Mouse (Mus musculus) erythroblast, embryonic 14.5 days (primary cell): ENCODE measurements around the gene Itpk1. TPM values are rescaled to one million over a fixed set of nuclear protein-coding genes. Genes with fewer than 3 reads are reported as not detected.

Experiments
- H3K27me3 ChIP-seq: 2 replicates; pipeline ENCODE4 v1.6.1; 2012; ENCODE audit warnings: inconsistent platforms; ENCODE audit not compliant: control insufficient read depth
- H3K36me3 ChIP-seq: 2 replicates; pipeline ENCODE4 v1.6.1; 2012; ENCODE audit warnings: mild to moderate bottlenecking, inconsistent platforms; ENCODE audit not compliant: control insufficient read depth
- H3K4me1 ChIP-seq: 2 replicates; pipeline ENCODE4 v1.6.1; 2012; ENCODE audit warnings: inconsistent platforms; ENCODE audit not compliant: control insufficient read depth
- H3K4me3 ChIP-seq: replicated peaks from 2 replicates; pipeline ENCODE3; 2012; ENCODE audit warnings: moderate library complexity, mild to moderate bottlenecking, inconsistent platforms
- H3K9me3 ChIP-seq: 2 replicates; pipeline ENCODE4 v1.6.1; 2012; ENCODE audit warnings: low read length, inconsistent platforms, mixed read lengths; ENCODE audit not compliant: control insufficient read depth
- GATA1 ChIP-seq: IDR thresholded peaks from 2 replicates; pipeline ENCODE4 v1.6.1; 2012; ENCODE audit warnings: low read length, inconsistent platforms, mixed read lengths
- TAL1 ChIP-seq: IDR thresholded peaks from 3 replicates; pipeline ENCODE4 v1.6.1; 2012; ENCODE audit warnings: low read length, inconsistent platforms, mixed read lengths
- polyA plus RNA-seq: library from polyadenylated mRNA; stranded (reverse); fragments of >175 nt; gene quantifications from 2 replicates; pipeline ENCODE4 v1.2.3, GENCODE M21; 2012

The Itpk1 gene
- polyA plus RNA-seq, 1 experiment, result 0.24 TPM

GRCm38 (mm10) chr12:102575541-102576329 is 129.0 kb downstream of the Itpk1 start:
- no peaks in the 10 kb centered on the region for H3K9me3 ChIP-seq
- peaks cover 6% of the 10 kb centered on the region for H3K36me3 ChIP-seq
- no peak for TF ChIP-seq GATA1
- TF ChIP-seq TAL1, result no peak
- H3K4me3 ChIP-seq, result no peak overlapping the region
- no peaks in the 10 kb centered on the region for H3K27me3 ChIP-seq
- H3K4me1 ChIP-seq, result peaks cover 20% of the 10 kb centered on the region

- no peaks in the 10 kb centered on the region for H3K27me3 ChIP-seq
- no peak overlapping the region for H3K4me3 ChIP-seq
- peaks cover 10% of the 10 kb centered on the region for H3K36me3 ChIP-seq
- H3K9me3 ChIP-seq, result no peaks in the 10 kb centered on the region
- H3K4me1 ChIP-seq, result peaks cover 28% of the 10 kb centered on the region
- no peak for TF ChIP-seq TAL1
- TF ChIP-seq GATA1, result no peak
These were observed 131.7 kb downstream of the Itpk1 start for GRCm38 (mm10) chr12:102573036-102573435.

- Histone ChIP-seq H3K36me3 (peaks cover 8% of the 10 kb centered on the region), H3K27me3 (no peaks in the 10 kb centered on the region), H3K4me1 (peaks cover 31% of the 10 kb centered on the region), H3K4me3 (no peak overlapping the region), H3K9me3 (no peaks in the 10 kb centered on the region)
- TF ChIP-seq GATA1, result no peak
- no peak for TF ChIP-seq TAL1
These were observed 133.1 kb downstream of the Itpk1 start for GRCm38 (mm10) chr12:102571666-102572065.

- TF ChIP-seq TAL1 (no peak), GATA1 (no peak)
- Histone ChIP-seq H3K27me3 (no peaks in the 10 kb centered on the region), H3K36me3 (peaks cover 8% of the 10 kb centered on the region), H3K9me3 (no peaks in the 10 kb centered on the region), H3K4me3 (no peak overlapping the region), H3K4me1 (peaks cover 39% of the 10 kb centered on the region)
These were observed 134.0 kb downstream of the Itpk1 start for GRCm38 (mm10) chr12:102570734-102571133.

- Histone ChIP-seq H3K4me3 (no peak overlapping the region), H3K36me3 (peaks cover 8% of the 10 kb centered on the region), H3K9me3 (no peaks in the 10 kb centered on the region), H3K27me3 (no peaks in the 10 kb centered on the region), H3K4me1 (peaks cover 46% of the 10 kb centered on the region)
- TF ChIP-seq TAL1, result no peak
- TF ChIP-seq GATA1, result no peak
These were observed 134.6 kb downstream of the Itpk1 start for GRCm38 (mm10) chr12:102570111-102570510.

GRCm38 (mm10) chr12:102568219-102568618 is 136.5 kb downstream of the Itpk1 start:
- no peak overlapping the region for H3K4me3 ChIP-seq
- peaks cover 7% of the 10 kb centered on the region for H3K36me3 ChIP-seq
- peaks cover 65% of the 10 kb centered on the region for H3K4me1 ChIP-seq
- TF ChIP-seq GATA1 (no peak), TAL1 (no peak)
- H3K9me3 ChIP-seq, result no peaks in the 10 kb centered on the region
- 0 out of 2 replicates have a peak, but pooled peaks cover under 1% of the 10 kb centered on the region for H3K27me3 ChIP-seq

GRCm38 (mm10) chr12:102566951-102567350 is 137.8 kb downstream of the Itpk1 start:
- peaks cover 4% of the 10 kb centered on the region; the same call in 1 of the 2 replicates for H3K27me3 ChIP-seq
- TF ChIP-seq TAL1, result no peak
- no peak for TF ChIP-seq GATA1
- H3K4me3 ChIP-seq, result no peak overlapping the region
- H3K36me3 ChIP-seq, result peaks cover 4% of the 10 kb centered on the region
- peaks cover 58% of the 10 kb centered on the region for H3K4me1 ChIP-seq
- no peaks in the 10 kb centered on the region for H3K9me3 ChIP-seq

- TF ChIP-seq TAL1 (no peak), GATA1 (no peak)
- H3K4me1 ChIP-seq, result peaks cover 40% of the 10 kb centered on the region
- no peaks in the 10 kb centered on the region for H3K9me3 ChIP-seq
- no peak overlapping the region for H3K4me3 ChIP-seq
- peaks cover 3% of the 10 kb centered on the region for H3K36me3 ChIP-seq
- H3K27me3 ChIP-seq, result peaks cover 4% of the 10 kb centered on the region; the same call in 1 of the 2 replicates
These were observed 139.6 kb downstream of the Itpk1 start for GRCm38 (mm10) chr12:102565086-102565485.

- H3K4me1 ChIP-seq, result peaks cover 18% of the 10 kb centered on the region
- no peak for TF ChIP-seq TAL1
- no peak for TF ChIP-seq GATA1
- H3K27me3 ChIP-seq, result peaks cover 46% of the 10 kb centered on the region
- no peaks in the 10 kb centered on the region for H3K36me3 ChIP-seq
- no peak overlapping the region for H3K4me3 ChIP-seq
- H3K9me3 ChIP-seq, result no peaks in the 10 kb centered on the region
These were observed 147.4 kb downstream of the Itpk1 start for GRCm38 (mm10) chr12:102557372-102557771.

GRCm38 (mm10) chr12:102555850-102556249 is 148.9 kb downstream of the Itpk1 start:
- H3K4me3 ChIP-seq, result no peak overlapping the region
- TF ChIP-seq GATA1 (no peak), TAL1 (no peak)
- H3K4me1 ChIP-seq, result peaks cover 33% of the 10 kb centered on the region
- no peaks in the 10 kb centered on the region for H3K36me3 ChIP-seq
- no peaks in the 10 kb centered on the region for H3K9me3 ChIP-seq
- peaks cover 46% of the 10 kb centered on the region for H3K27me3 ChIP-seq
